Mouse (Mus musculus) stomach, postnatal 0 days (tissue): ENCODE results near the gene Susd3. TPM values are rescaled to one million over a fixed set of nuclear protein-coding genes. Genes with fewer than 3 reads are reported as not detected.
A peak's percentile ranks its signal among the peaks of the same experiment; 100 is the strongest.

Source experiments
- ATAC-seq: fragments of 200-750 bp; cut with Nextera tagmentation; 2 replicates; pipeline ENCODE4 v1.8.0; 2017; ENCODE audit not compliant: low FRiP score, low TSS enrichment
- DNase-seq: peaks from one replicate; pipeline ENCODE4 v3.0.0-alpha.2; 2016; ENCODE audit warnings: low spot score
- H3K27ac ChIP-seq: fragments of 300-500 bp; sonication (generic); replicated peaks from 2 replicates; pipeline ENCODE4 v1.5.1; 2014; ENCODE audit warnings: mild to moderate bottlenecking, control low read depth
- H3K27me3 ChIP-seq: fragments of 300-500 bp; sonication (generic); 2 replicates; pipeline ENCODE4 v1.6.1; 2014; ENCODE audit warnings: low read length; ENCODE audit not compliant: control insufficient read depth, insufficient read depth
- H3K36me3 ChIP-seq: fragments of 300-500 bp; sonication (generic); 2 replicates; pipeline ENCODE4 v1.6.1; 2014; ENCODE audit warnings: low read length, mixed read lengths; ENCODE audit not compliant: control insufficient read depth, insufficient read depth
- H3K4me1 ChIP-seq: fragments of 300-500 bp; sonication (generic); replicated peaks from 2 replicates; pipeline ENCODE4 v1.6.1; 2014; ENCODE audit warnings: antibody characterized with exemption; ENCODE audit not compliant: control insufficient read depth, insufficient read depth
- H3K4me2 ChIP-seq: fragments of 300-500 bp; sonication (generic); replicated peaks from 2 replicates; pipeline ENCODE4 v1.6.1; 2014; ENCODE audit warnings: low read depth, mild to moderate bottlenecking, control low read depth, moderate library complexity
- H3K4me3 ChIP-seq: fragments of 300-500 bp; sonication (generic); 2 replicates; pipeline ENCODE4 v1.5.1; 2014; ENCODE audit warnings: low read depth, low read length, control low read depth
- H3K9ac ChIP-seq: fragments of 300-500 bp; sonication (generic); 2 replicates; pipeline ENCODE4 v1.6.1; 2014; ENCODE audit warnings: mild to moderate bottlenecking, low read length, control low read depth, mixed read lengths
- H3K9me3 ChIP-seq: fragments of 300-500 bp; sonication (generic); 2 replicates; pipeline ENCODE4 v1.6.1; 2016; ENCODE audit warnings: low read length; ENCODE audit not compliant: control insufficient read depth
- CTCF ChIP-seq: IDR thresholded peaks from 2 replicates; pipeline ENCODE4 v1.5.1; 2016; ENCODE audit warnings: antibody characterized with exemption, low read depth, mild to moderate bottlenecking, moderate library complexity
- EP300 ChIP-seq: optimal IDR thresholded peaks from 2 replicates; pipeline ENCODE3; 2016; ENCODE audit warnings: antibody characterized with exemption
- WGBS: fragments of 180-500 bp; shearing (Covaris S2); extraction: QIAGEN DNeasy Blood & Tissue Kit; methylation state at CpG from one replicate; pipeline ENCODE4 v1.1.7; 2014; 5-methylcytosine and 5-hydroxymethylcytosine counted together
- polyA plus RNA-seq: library from polyadenylated mRNA; unstranded; fragments of >200 nt; fragmentation: Nextera tagmentation; extraction: Ambion mirVana; gene quantifications from 2 replicates; pipeline ENCODE4 v1.2.1, GENCODE M21; 2015

The Susd3 gene
- polyA plus RNA-seq, 1 experiment from 2014 or later: 1.2 TPM

DNA sequence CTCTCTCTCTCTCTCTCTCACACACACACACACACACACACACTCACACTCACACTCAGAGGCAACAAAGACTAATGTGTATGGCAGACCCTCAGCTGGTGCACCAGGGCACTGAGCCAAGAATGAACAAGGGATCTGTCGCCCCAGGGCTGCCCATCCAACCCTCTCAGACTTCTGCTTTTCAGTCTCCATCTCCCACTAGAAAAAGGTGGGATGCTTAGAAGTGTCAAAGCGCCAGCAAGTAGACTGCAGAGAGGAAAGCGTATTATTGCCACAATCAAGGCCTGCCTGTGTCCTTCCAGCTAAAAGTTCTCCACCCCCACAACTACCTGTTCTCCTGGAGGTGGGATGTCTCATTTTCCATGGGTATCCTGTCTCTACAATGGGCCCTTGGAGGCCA is 34.1 kb downstream of the Susd3 start:
- TF ChIP-seq EP300 (no peak), CTCF (no peak)
- ATAC-seq (no peak), DNase-seq (no peak)
- no peak overlapping the region for H3K9ac ChIP-seq
- H3K4me2 ChIP-seq: peak overlapping the region; percentile 74
- H3K36me3 ChIP-seq: no peaks in the 10 kb centered on the region
- no peaks in the 10 kb centered on the region for H3K27me3 ChIP-seq
- H3K9me3 ChIP-seq: no peaks in the 10 kb centered on the region
- H3K27ac ChIP-seq: no peak overlapping the region
- no peak overlapping the region for H3K4me3 ChIP-seq
- WGBS: 69% methylated on average over 3 of the region's 3 CpGs
- peaks cover 12% of the 10 kb centered on the region for H3K4me1 ChIP-seq

DNA sequence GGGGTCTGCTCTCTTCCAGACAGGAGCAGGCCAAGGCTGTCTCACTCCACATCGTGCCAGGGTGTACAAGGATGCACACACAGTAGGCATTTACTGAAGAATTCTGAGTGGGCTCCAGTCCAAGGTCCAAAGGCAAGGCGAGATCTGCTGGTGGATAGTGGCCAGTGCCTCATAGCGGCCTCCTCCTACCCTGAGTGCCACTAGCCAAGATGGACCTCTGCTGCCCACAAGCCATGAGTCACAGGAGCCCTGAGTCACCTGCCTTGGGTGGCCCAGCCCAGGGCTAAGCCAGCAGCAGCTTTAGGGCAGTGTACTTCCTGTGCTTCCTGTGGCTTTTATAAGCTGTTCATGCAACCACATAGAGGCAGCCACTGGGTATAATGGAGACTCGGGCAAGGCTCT is 35.0 kb downstream of the Susd3 start:
- ATAC-seq (peak; percentile 84), DNase-seq (peak; percentile 81)
- Histone ChIP-seq H3K4me2 (no peak overlapping the region), H3K4me3 (no peak overlapping the region), H3K36me3 (no peaks in the 10 kb centered on the region), H3K4me1 (peaks cover 12% of the 10 kb centered on the region), H3K27ac (peak overlapping the region; percentile 40; the same call in 1 of the 2 replicates), H3K9me3 (no peaks in the 10 kb centered on the region), H3K9ac (no peak overlapping the region), H3K27me3 (no peaks in the 10 kb centered on the region)
- 52% methylated on average over 4 of the region's 4 CpGs for WGBS
- no peak for TF ChIP-seq EP300
- no peak for TF ChIP-seq CTCF

DNA sequence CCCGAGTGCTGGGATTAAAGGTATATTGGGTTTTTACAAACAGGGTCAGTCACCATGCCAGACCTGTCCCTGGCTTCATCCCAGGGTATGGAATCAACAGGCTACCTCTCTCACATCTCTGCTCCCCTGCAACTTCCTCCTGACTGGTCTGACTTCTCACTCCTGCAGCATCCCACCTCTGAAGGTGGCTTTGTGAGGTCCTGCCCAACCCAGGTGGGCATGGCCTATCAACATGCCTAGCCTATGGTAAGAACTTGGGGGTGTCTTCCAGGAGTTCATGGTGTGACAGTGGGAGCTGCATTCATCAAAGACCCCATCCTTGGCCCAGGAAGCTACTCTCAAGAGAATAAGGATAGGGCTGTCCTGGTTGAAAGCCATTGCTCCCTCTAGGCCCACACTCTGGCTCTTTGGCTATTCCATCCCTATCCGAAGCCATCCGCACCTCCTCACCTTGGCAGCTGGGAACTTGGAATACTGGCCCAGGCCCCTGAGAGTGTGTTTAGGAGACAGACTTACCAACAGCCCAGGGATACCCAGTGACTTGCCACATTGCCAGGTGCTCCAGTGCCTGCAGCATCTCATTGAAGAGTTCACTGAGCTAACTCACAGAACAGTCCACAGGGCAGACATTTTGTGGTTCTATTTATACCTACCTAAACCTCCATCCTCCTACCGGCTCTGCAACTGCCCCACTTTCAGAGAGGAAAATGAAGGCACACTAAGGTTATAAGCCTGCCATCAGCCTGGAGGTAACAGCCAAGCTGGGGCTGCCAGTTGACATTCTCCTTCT is 35.6 kb downstream of the Susd3 start:
- peaks cover 12% of the 10 kb centered on the region for H3K4me1 ChIP-seq
- no peak for TF ChIP-seq CTCF
- no peak for TF ChIP-seq EP300
- H3K27me3 ChIP-seq: no peaks in the 10 kb centered on the region
- no peaks in the 10 kb centered on the region for H3K9me3 ChIP-seq
- WGBS: 88% methylated on average over 4 of the region's 4 CpGs
- no peak overlapping the region for H3K9ac ChIP-seq
- no peak overlapping the region for H3K4me3 ChIP-seq
- ATAC-seq (no peak), DNase-seq (no peak)
- H3K27ac ChIP-seq: no peak overlapping the region
- H3K36me3 ChIP-seq: no peaks in the 10 kb centered on the region
- no peak overlapping the region for H3K4me2 ChIP-seq

DNA sequence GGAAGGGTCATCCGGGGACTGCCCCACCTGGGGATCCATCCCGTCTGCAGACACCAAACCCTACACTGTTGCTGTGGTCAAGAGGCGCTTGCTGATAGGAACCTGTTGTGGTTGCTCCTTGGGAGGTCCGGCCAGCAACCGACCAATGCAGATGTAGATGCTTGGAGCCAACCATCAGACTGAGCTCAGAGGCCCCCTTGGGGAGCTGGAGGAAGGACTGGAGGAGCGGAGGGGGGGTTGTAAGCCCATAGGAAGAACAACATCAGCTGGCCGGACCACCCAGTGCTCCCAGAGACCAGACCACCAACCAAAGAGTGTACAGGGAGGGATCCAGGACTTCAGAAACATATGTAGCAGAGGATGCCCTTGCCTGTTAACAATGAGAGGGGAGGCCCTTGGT is 39.2 kb downstream of the Susd3 start:
- TF ChIP-seq CTCF: no peak
- no peak for TF ChIP-seq EP300
- Histone ChIP-seq H3K27ac (no peak overlapping the region), H3K27me3 (no peaks in the 10 kb centered on the region), H3K4me3 (no peak overlapping the region), H3K4me1 (no peaks in the 10 kb centered on the region), H3K4me2 (no peak overlapping the region), H3K36me3 (peaks cover 12% of the 10 kb centered on the region; the same call in 1 of the 2 replicates), H3K9me3 (no peaks in the 10 kb centered on the region), H3K9ac (no peak overlapping the region)
- WGBS: 61% methylated on average over 7 of the region's 7 CpGs
- DNase-seq (no peak), ATAC-seq (no peak)

DNA sequence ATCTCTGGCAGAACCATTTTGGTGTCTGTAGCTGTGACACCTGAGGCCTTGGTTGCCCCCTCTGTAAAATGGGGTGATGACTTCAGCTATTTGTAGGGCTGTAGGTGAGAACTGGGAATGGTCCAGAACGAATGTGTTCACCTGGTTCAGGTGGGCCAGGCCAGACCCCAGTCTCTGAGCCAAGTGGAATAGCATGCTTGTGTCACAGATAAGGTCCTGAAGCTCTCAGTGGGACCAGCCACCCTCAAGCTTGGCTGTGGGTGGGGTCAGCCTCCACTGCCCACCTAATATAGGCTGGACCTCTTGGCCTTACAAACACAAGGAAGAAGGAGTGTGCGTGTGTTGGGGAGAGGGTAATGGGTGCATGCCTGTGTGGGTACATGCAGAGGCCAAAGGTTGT is 42.2 kb downstream of the Susd3 start:
- 97% methylated on average over 2 of the region's 2 CpGs for WGBS
- Histone ChIP-seq H3K9ac (no peak overlapping the region), H3K27ac (no peak overlapping the region), H3K4me2 (no peak overlapping the region), H3K36me3 (peaks cover 12% of the 10 kb centered on the region; the same call in 1 of the 2 replicates), H3K27me3 (no peaks in the 10 kb centered on the region), H3K4me3 (no peak overlapping the region), H3K9me3 (no peaks in the 10 kb centered on the region), H3K4me1 (no peaks in the 10 kb centered on the region)
- ATAC-seq: no peak
- DNase-seq: no peak
- TF ChIP-seq CTCF (no peak), EP300 (no peak)

DNA sequence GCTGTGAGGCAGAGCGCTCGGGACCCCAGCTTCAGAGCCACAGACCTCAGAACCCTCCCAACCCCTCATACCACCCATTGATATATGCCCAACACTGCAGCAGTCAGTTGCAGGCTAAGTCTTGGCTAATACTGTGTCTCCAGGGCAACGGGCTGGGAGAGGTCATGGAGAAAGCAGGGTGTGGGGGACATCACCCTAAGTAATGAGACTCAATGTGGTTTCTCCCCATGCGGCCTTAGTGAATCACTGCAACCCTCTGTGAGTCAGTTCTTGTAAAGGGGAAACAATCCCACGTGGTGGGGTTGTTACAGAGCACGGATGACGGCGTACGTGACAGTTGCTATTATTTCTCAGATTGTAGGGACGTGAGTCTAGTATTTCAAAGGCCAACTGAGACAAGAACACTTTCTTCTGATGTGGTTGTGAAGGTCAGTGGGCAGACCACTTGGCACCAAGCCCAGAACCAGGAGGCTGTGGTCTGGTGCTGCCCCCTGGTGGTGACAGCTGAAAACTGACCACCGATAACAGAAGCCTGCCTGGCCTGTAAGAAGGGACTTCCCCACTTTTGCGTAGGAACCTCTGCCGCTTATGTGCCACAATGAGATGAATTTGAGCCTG is 43.0 kb downstream of the Susd3 start:
- Histone ChIP-seq H3K27me3 (no peaks in the 10 kb centered on the region), H3K4me1 (no peaks in the 10 kb centered on the region), H3K27ac (no peak overlapping the region), H3K36me3 (peaks cover 12% of the 10 kb centered on the region; the same call in 1 of the 2 replicates), H3K4me3 (no peak overlapping the region), H3K4me2 (no peak overlapping the region), H3K9ac (no peak overlapping the region), H3K9me3 (no peaks in the 10 kb centered on the region)
- WGBS: 43% methylated on average over 13 of the region's 13 CpGs
- TF ChIP-seq CTCF: peak; percentile 95
- no peak for TF ChIP-seq EP300
- ATAC-seq (peak; percentile 75), DNase-seq (peak; percentile 88)
